Mouse (Mus musculus) brain, embryonic 14.5 days (tissue): Measurements from ENCODE around the gene Rhoa.
"Not testable (repeated sequence)": the region's sequence is repeated elsewhere in the genome, so short reads cannot be mapped to it uniquely, and the experiment has no call there.

Experiments used
- CTCF ChIP-seq: fragments of 200-500 bp; IDR thresholded peaks from 2 replicates; pipeline ENCODE4 v1.5.1; 2012; ENCODE audit warnings: inconsistent platforms, mild to moderate bottlenecking, moderate library complexity, borderline replicate concordance; ENCODE audit not compliant: insufficient read depth, insufficient read length; ENCODE audit errors: extremely low read depth
- POLR2A ChIP-seq: fragments of 200-500 bp; IDR thresholded peaks from 2 replicates; pipeline ENCODE4 v1.6.1; 2012; ENCODE audit warnings: mild to moderate bottlenecking, inconsistent platforms, borderline replicate concordance; ENCODE audit not compliant: poor library complexity, insufficient read depth, insufficient read length, severe bottlenecking; ENCODE audit errors: extremely low read depth

DNA sequence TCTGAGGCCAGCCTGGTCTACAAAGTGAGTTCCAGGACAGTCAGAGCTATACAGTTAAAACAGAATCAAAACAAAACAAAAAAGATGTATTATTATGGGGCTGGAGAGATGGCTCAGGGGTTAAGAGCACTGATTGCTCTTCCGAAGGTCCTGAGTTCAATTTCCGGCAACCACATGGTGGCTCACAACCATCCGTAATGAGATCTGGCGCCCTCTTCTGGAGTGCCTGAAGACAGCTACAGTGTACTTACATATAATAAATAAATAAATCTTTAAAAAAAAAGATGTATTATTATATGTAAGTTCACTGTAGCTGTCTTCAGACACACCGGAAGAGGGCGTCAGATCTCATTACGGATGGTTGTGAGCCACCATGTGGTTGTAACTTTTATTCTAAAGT is 16.1 kb downstream of the Rhoa start:
- TF ChIP-seq CTCF, POLR2A: not testable (repeated sequence)
